ENCODE assay signal across 14 mouse cellular contexts in genomic region chr14:75561577-75562331, GRCm38 (mm10). TPM values are rescaled to one million over a fixed set of nuclear protein-coding genes. Genes with fewer than 3 reads are reported as not detected.
A peak's percentile ranks its signal among the peaks of the same experiment; 100 is the strongest.
DNase-seq lines count a peak whose midpoint lies in the region; ATAC-seq and TF ChIP-seq lines count a peak whose summit lies in the region.
"Had no signal": no experiment of that assay in that cellular context is flagged by ENCODE, and none has a peak within 500 bp of the region (broad histone marks: within the 10 kb centered on the region; RNA-seq: fewer than 3 reads in every experiment).

No protein-coding gene starts in this region.

- H3K4me3 ChIP-seq in forebrain, postnatal 0 days (ENCODE audit: low read depth, low read length), result no peak overlapping the region
- H3K4me3 ChIP-seq in forebrain, embryonic 16.5 days (replicated peaks; ENCODE audit: low read length), result no peak overlapping the region
- H3K4me3 ChIP-seq in limb, embryonic 14.5 days (replicated peaks; ENCODE audit: low read length), result no peak overlapping the region
- H3K4me3 ChIP-seq in limb, embryonic 10.5 days, result no peak overlapping the region
- H3K4me3 ChIP-seq: erythroblast, embryonic 14.5 days; heart, embryonic 13.5 days; neural tube, embryonic 15.5 days had no signal

- POLR2A ChIA-PET in Patski (lab: Charles Lee), result no interaction called here

- in situ Hi-C loops in Patski (cut with MboI; ENCODE audit: low pct_unique_long_range_greater_than_20kb), result no loop called here

- no peak overlapping the region for H3K27ac ChIP-seq in forebrain, postnatal 0 days (ENCODE audit: low read depth, low read length)
- no peak overlapping the region for H3K27ac ChIP-seq in forebrain, embryonic 16.5 days (ENCODE audit: low read length)
- H3K27ac ChIP-seq in limb, embryonic 14.5 days (replicated peaks; ENCODE audit: low read depth, low read length), result no peak overlapping the region
- no peak overlapping the region for H3K27ac ChIP-seq in limb, embryonic 10.5 days
- H3K27ac ChIP-seq: heart, embryonic 13.5 days; neural tube, embryonic 15.5 days had no signal

- no peak for TF ChIP-seq POLR2A in limb, embryonic 14.5 days (IDR thresholded peaks at IDR 0.05; ENCODE audit: borderline replicate concordance, extremely low read depth, insufficient read depth, insufficient read length)

- CTCF ChIA-PET in Patski (lab: Charles Lee), result no interaction called here

- no peak overlapping the region for H3K4me2 ChIP-seq in forebrain, postnatal 0 days (ENCODE audit: low read depth)
- no peak overlapping the region for H3K4me2 ChIP-seq in forebrain, embryonic 16.5 days (ENCODE audit: low read length)
- no peak overlapping the region for H3K4me2 ChIP-seq in limb, embryonic 14.5 days (replicated peaks; ENCODE audit: low read depth, low read length, severe bottlenecking)
- H3K4me2 ChIP-seq: heart, embryonic 13.5 days; neural tube, embryonic 15.5 days had no signal

- peak; percentile 41 for TF ChIP-seq CTCF in forebrain, postnatal 0 days (IDR thresholded peaks at IDR 0.05; ENCODE audit: low read depth)
- peak; percentile 12 for TF ChIP-seq CTCF in Patski (IDR thresholded peaks at IDR 0.05)

- H3K4me1 ChIP-seq in forebrain, postnatal 0 days (ENCODE audit: insufficient read depth), result peaks cover 4% of the 10 kb centered on the region; the same call in 1 of the 2 replicates
- peaks cover 20% of the 10 kb centered on the region for H3K4me1 ChIP-seq in forebrain, embryonic 16.5 days (replicated peaks; ENCODE audit: control insufficient read depth, insufficient read depth, low read length)
- H3K4me1 ChIP-seq in limb, embryonic 14.5 days (ENCODE audit: control insufficient read depth, insufficient read depth, low read length), result no peaks in the 10 kb centered on the region
- H3K4me1 ChIP-seq in limb, embryonic 10.5 days, result no peaks in the 10 kb centered on the region

- H3K27me3 ChIP-seq in forebrain, postnatal 0 days (ENCODE audit: insufficient read depth, low read length), result no peaks in the 10 kb centered on the region
- no peaks in the 10 kb centered on the region for H3K27me3 ChIP-seq in forebrain, embryonic 16.5 days (replicated peaks; ENCODE audit: control insufficient read depth, insufficient read depth, low read length)
- H3K27me3 ChIP-seq in limb, embryonic 14.5 days (ENCODE audit: control insufficient read depth, insufficient read depth, low read length), result no peaks in the 10 kb centered on the region
- H3K27me3 ChIP-seq in limb, embryonic 10.5 days (ENCODE audit: low read depth, poor library complexity, severe bottlenecking), result no peaks in the 10 kb centered on the region
- H3K27me3 ChIP-seq in Patski, result peaks cover 27% of the 10 kb centered on the region
- H3K27me3 ChIP-seq: heart, embryonic 13.5 days had no signal

- 50% methylated on average over 9 of the region's 9 CpGs for WGBS in forebrain, postnatal 0 days
- WGBS in forebrain, embryonic 16.5 days, result 47% methylated on average over 9 of the region's 9 CpGs
- 47% methylated on average over 9 of the region's 9 CpGs for WGBS in limb, embryonic 14.5 days
- 55% methylated on average over 9 of the region's 9 CpGs for WGBS in limb, embryonic 10.5 days

- no peak for DNase-seq in forebrain, postnatal 0 days
- DNase-seq in limb, embryonic 14.5 days (ENCODE audit: low spot score), result peak; percentile 12
- DNase-seq in limb, embryonic 10.5 days (ENCODE audit: low spot score), result no peak
- DNase-seq in Patski (ENCODE audit: low read depth, low spot score), result no peak
- DNase-seq in heart, postnatal 4 days, result peak; percentile 46
- DNase-seq in right cerebral cortex, postnatal 10 days (ENCODE audit: low spot score in 2 of 2), result no peak
- DNase-seq: thymus, postnatal 4 days had no signal

- no peak for ATAC-seq in forebrain, postnatal 0 days
- no peak for ATAC-seq in forebrain, embryonic 16.5 days
- ATAC-seq in limb, embryonic 14.5 days (ENCODE audit: low FRiP score, low read depth), result no peak
- ATAC-seq in Patski, result no peak
- ATAC-seq in megakaryocyte progenitor cell, adult 5-6 weeks (replicated peaks; ENCODE audit: poor library complexity), result no peak

- no peaks in the 10 kb centered on the region for H3K36me3 ChIP-seq in forebrain, postnatal 0 days (ENCODE audit: insufficient read depth)
- H3K36me3 ChIP-seq in forebrain, embryonic 16.5 days (ENCODE audit: control insufficient read depth, insufficient read depth), result no peaks in the 10 kb centered on the region
- no peaks in the 10 kb centered on the region for H3K36me3 ChIP-seq in limb, embryonic 14.5 days (ENCODE audit: control insufficient read depth, insufficient read depth, low read length)
- no peaks in the 10 kb centered on the region for H3K36me3 ChIP-seq in limb, embryonic 10.5 days
- H3K36me3 ChIP-seq: heart, embryonic 13.5 days; neural tube, embryonic 15.5 days had no signal

- no peaks in the 10 kb centered on the region for H3K9me3 ChIP-seq in forebrain, postnatal 0 days (ENCODE audit: low read length)
- no peaks in the 10 kb centered on the region for H3K9me3 ChIP-seq in forebrain, embryonic 16.5 days (ENCODE audit: control insufficient read depth, low read length)
- no peaks in the 10 kb centered on the region for H3K9me3 ChIP-seq in limb, embryonic 14.5 days (ENCODE audit: control insufficient read depth, low read length)
- H3K9me3 ChIP-seq in limb, embryonic 10.5 days (replicated peaks), result no peaks in the 10 kb centered on the region
- H3K9me3 ChIP-seq: heart, embryonic 13.5 days; neural tube, embryonic 15.5 days had no signal

- H3K9ac ChIP-seq in forebrain, postnatal 0 days, result no peak overlapping the region
- no peak overlapping the region for H3K9ac ChIP-seq in forebrain, embryonic 16.5 days (replicated peaks; ENCODE audit: low read depth, low read length)
- no peak overlapping the region for H3K9ac ChIP-seq in limb, embryonic 14.5 days (ENCODE audit: low read depth, low read length, severe bottlenecking)
- H3K9ac ChIP-seq: heart, embryonic 13.5 days; neural tube, embryonic 15.5 days had no signal

RNA-seq across cellular contexts. Expression of gene Spert, which starts 31.2 kb away (rescaled TPM):
- total RNA-seq in forebrain, postnatal 0 days (2014; rRNA removed), result not detected in 2 replicates
- polyA plus RNA-seq in forebrain, postnatal 0 days (2015; fragmentation: Nextera tagmentation; extraction: Ambion mirVana), result not detected in 2 replicates
- not detected in 2 replicates for polyA plus RNA-seq in forebrain, embryonic 16.5 days (2015; fragmentation: Nextera tagmentation; extraction: Ambion mirVana)
- not detected in 2 replicates for polyA plus RNA-seq in limb, embryonic 14.5 days (2012; rRNA removed)
- polyA plus RNA-seq in limb, embryonic 14.5 days (2014; fragmentation: Nextera tagmentation; extraction: Ambion mirVana), result not detected in 2 replicates
- polyA plus RNA-seq in limb, embryonic 10.5 days (2016; fragmentation: Nextera tagmentation; extraction: Ambion mirVana), result not detected in 2 replicates
- polyA plus RNA-seq in Patski (2021), result not detected
- not detected for total RNA-seq in heart, postnatal 4 days (2021)
- not detected in 2 replicates for total RNA-seq in megakaryocyte progenitor cell, adult 5-6 weeks (2015)
- not detected in 2 replicates for total RNA-seq in megakaryocyte progenitor cell, adult 5-6 weeks (2017)
- total RNA-seq: ES-E14; left cerebral cortex, postnatal 14 days had no signal
- polyA plus RNA-seq: heart, embryonic 13.5 days; neural tube, embryonic 15.5 days had no signal

Comparison
In these comparisons a context has a peak if more than half of its experiments do, and no peak if none do; other contexts are left out.
1. DNase-seq: peak in limb, embryonic 14.5 days (single experiment) and heart, postnatal 4 days (single experiment); none in forebrain, postnatal 0 days (single experiment), limb, embryonic 10.5 days (single experiment), Patski (single experiment) and right cerebral cortex, postnatal 10 days (0 of 2).